Mouse (Mus musculus) midbrain, embryonic 15.5 days (tissue): ENCODE data around the gene Arid1b. TPM values are rescaled to one million over a fixed set of nuclear protein-coding genes. Genes with fewer than 3 reads are reported as not detected.
"Not testable (repeated sequence)": the region's sequence is repeated elsewhere in the genome, so short reads cannot be mapped to it uniquely, and the experiment has no call there.

Experiments
- ATAC-seq: fragments of 200-750 bp; cut with Nextera tagmentation; replicated peaks from 2 replicates; pipeline ENCODE4 v1.8.0; 2017; ENCODE audit warnings: moderate TSS enrichment
- H3K27ac ChIP-seq: fragments of 300-500 bp; sonication (generic); 2 replicates; pipeline ENCODE4 v1.5.1; 2015; ENCODE audit warnings: mild to moderate bottlenecking, inconsistent platforms
- H3K27me3 ChIP-seq: fragments of 300-500 bp; sonication (generic); replicated peaks from 2 replicates; pipeline ENCODE4 v1.6.1; 2015; ENCODE audit warnings: inconsistent platforms
- H3K36me3 ChIP-seq: fragments of 300-500 bp; sonication (generic); replicated peaks from 2 replicates; pipeline ENCODE4 v1.6.1; 2015; ENCODE audit warnings: inconsistent platforms
- H3K4me1 ChIP-seq: fragments of 300-500 bp; sonication (generic); 2 replicates; pipeline ENCODE4 v1.6.1; 2015; ENCODE audit warnings: inconsistent platforms
- H3K4me2 ChIP-seq: fragments of 300-500 bp; sonication (generic); 2 replicates; pipeline ENCODE4 v1.6.1; 2015; ENCODE audit warnings: inconsistent platforms, mild to moderate bottlenecking, moderate library complexity
- H3K4me3 ChIP-seq: fragments of 300-500 bp; sonication (generic); 2 replicates; pipeline ENCODE4 v1.5.1; 2015; ENCODE audit warnings: mild to moderate bottlenecking, inconsistent platforms
- H3K9ac ChIP-seq: fragments of 300-500 bp; sonication (generic); 2 replicates; pipeline ENCODE4 v1.6.1; 2015; ENCODE audit warnings: mild to moderate bottlenecking, inconsistent platforms
- H3K9me3 ChIP-seq: fragments of 300-500 bp; sonication (generic); 2 replicates; pipeline ENCODE4 v1.6.1; 2016; ENCODE audit warnings: inconsistent platforms
- WGBS: fragments of 180-500 bp; shearing (Covaris S2); methylation state at CpG from one replicate; pipeline ENCODE4 v1.1.7; 2015; ENCODE audit warnings: mixed read lengths; 5-methylcytosine and 5-hydroxymethylcytosine counted together
- polyA plus RNA-seq: library from polyadenylated mRNA; unstranded; fragments of >200 nt; fragmentation: Nextera tagmentation; extraction: Ambion mirVana; gene quantifications from 2 replicates; pipeline ENCODE4 v1.2.1, GENCODE M21; 2015

Arid1b gene
- polyA plus RNA-seq, 1 experiment from 2014 or later: 16.5 TPM

GRCm38 (mm10) chr17:5085004-5085403 is 90.9 kb downstream of the Arid1b start:
- no peaks in the 10 kb centered on the region for H3K36me3 ChIP-seq
- no peak overlapping the region for H3K4me3 ChIP-seq
- no peak overlapping the region for H3K9ac ChIP-seq
- H3K9me3 ChIP-seq: no peaks in the 10 kb centered on the region
- H3K4me1 ChIP-seq: peaks cover 76% of the 10 kb centered on the region
- WGBS: 77% methylated on average over 6 of the region's 6 CpGs
- no peak overlapping the region for H3K4me2 ChIP-seq
- H3K27ac ChIP-seq: peak overlapping the region; percentile 60; the same call in 1 of the 2 replicates
- no peaks in the 10 kb centered on the region for H3K27me3 ChIP-seq
- no peak for ATAC-seq

DNA sequence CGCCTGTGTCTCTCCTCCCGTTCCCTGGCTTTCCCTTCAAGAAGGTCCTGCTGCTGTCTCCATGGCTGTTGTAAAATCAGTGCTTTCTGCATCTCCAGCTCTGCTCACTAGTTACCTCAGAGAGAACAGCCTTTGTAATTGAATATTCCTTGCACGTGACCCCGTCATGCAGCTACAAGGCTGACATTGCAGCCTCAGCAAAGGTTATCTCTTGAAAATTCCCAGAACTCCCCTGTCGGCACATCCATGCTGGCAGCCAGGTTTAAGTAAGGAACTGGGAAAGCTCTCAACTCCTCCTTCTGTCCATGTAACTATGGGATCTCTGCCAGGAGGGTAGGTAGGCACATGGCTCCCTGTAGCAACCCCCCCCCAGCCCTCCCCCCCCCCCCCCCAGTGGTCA is 91.8 kb downstream of the Arid1b start:
- Histone ChIP-seq H3K9ac (no peak overlapping the region), H3K4me3 (no peak overlapping the region), H3K27ac (peak overlapping the region; percentile 60), H3K4me1 (peaks cover 69% of the 10 kb centered on the region), H3K9me3 (no peaks in the 10 kb centered on the region), H3K4me2 (no peak overlapping the region), H3K36me3 (no peaks in the 10 kb centered on the region), H3K27me3 (no peaks in the 10 kb centered on the region)
- 0 out of 2 replicates have a peak, but pooled peaks have one; percentile 44 for ATAC-seq
- 48% methylated on average over 5 of the region's 5 CpGs for WGBS

DNA sequence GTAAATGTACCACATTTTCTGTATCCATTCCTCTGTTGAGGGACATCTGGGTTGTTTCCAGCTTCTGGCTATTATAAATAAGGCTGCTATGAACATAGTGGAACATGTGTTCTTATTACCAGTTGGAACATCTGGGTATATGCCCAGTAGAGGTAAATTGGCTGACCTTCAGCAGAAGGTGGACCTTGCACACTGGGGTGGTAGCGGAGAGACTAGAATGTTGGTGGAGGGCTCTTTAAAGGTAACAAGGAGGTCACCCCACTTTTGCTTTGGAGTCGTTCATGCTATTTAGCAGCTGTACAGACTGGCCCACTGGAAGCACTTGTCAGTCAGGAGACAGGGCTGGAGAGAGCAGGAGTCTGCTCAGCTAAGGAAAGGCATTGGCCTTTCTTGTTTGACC is 94.1 kb downstream of the Arid1b start:
- not testable (repeated sequence) for H3K27ac ChIP-seq, H3K4me2 ChIP-seq, H3K9me3 ChIP-seq, ATAC-seq, H3K9ac ChIP-seq, H3K27me3 ChIP-seq, H3K4me3 ChIP-seq, H3K36me3 ChIP-seq
- 84% methylated on average over 2 of the region's 2 CpGs for WGBS
- peaks cover 56% of the 10 kb centered on the region for H3K4me1 ChIP-seq

- Histone ChIP-seq H3K27ac (no peak overlapping the region), H3K36me3 (no peaks in the 10 kb centered on the region), H3K27me3 (no peaks in the 10 kb centered on the region), H3K4me1 (peaks cover 50% of the 10 kb centered on the region), H3K4me2 (no peak overlapping the region), H3K9ac (no peak overlapping the region), H3K9me3 (no peaks in the 10 kb centered on the region), H3K4me3 (no peak overlapping the region)
- WGBS: 80% methylated on average over 5 of the region's 5 CpGs
- no peak for ATAC-seq
Measured at GRCm38 (mm10) chr17:5088822-5089221, 94.7 kb downstream of the Arid1b start.

- Histone ChIP-seq H3K27ac (no peak overlapping the region), H3K4me2 (no peak overlapping the region), H3K9me3 (no peaks in the 10 kb centered on the region), H3K36me3 (no peaks in the 10 kb centered on the region), H3K4me1 (peaks cover 45% of the 10 kb centered on the region), H3K27me3 (no peaks in the 10 kb centered on the region), H3K9ac (no peak overlapping the region), H3K4me3 (no peak overlapping the region)
- no peak for ATAC-seq
- WGBS: 23% methylated on average over 12 of the region's 12 CpGs
Measured at GRCm38 (mm10) chr17:5089541-5089940, 95.4 kb downstream of the Arid1b start.

GRCm38 (mm10) chr17:5091490-5091889 is 97.4 kb downstream of the Arid1b start:
- no peaks in the 10 kb centered on the region for H3K9me3 ChIP-seq
- H3K27me3 ChIP-seq: no peaks in the 10 kb centered on the region
- no peak for ATAC-seq
- no peak overlapping the region for H3K27ac ChIP-seq
- no peak overlapping the region for H3K4me3 ChIP-seq
- no peak overlapping the region for H3K9ac ChIP-seq
- H3K4me1 ChIP-seq: peaks cover 34% of the 10 kb centered on the region
- 89% methylated on average over 16 of the region's 16 CpGs for WGBS
- H3K4me2 ChIP-seq: no peak overlapping the region
- H3K36me3 ChIP-seq: no peaks in the 10 kb centered on the region

- Histone ChIP-seq H3K4me2 (no peak overlapping the region), H3K9ac (no peak overlapping the region), H3K9me3 (no peaks in the 10 kb centered on the region), H3K27me3 (no peaks in the 10 kb centered on the region), H3K4me3 (no peak overlapping the region), H3K36me3 (no peaks in the 10 kb centered on the region), H3K27ac (no peak overlapping the region), H3K4me1 (peaks cover 30% of the 10 kb centered on the region)
- no peak for ATAC-seq
- 83% methylated on average over 10 of the region's 10 CpGs for WGBS
Measured at GRCm38 (mm10) chr17:5091934-5092333, 97.8 kb downstream of the Arid1b start.

DNA sequence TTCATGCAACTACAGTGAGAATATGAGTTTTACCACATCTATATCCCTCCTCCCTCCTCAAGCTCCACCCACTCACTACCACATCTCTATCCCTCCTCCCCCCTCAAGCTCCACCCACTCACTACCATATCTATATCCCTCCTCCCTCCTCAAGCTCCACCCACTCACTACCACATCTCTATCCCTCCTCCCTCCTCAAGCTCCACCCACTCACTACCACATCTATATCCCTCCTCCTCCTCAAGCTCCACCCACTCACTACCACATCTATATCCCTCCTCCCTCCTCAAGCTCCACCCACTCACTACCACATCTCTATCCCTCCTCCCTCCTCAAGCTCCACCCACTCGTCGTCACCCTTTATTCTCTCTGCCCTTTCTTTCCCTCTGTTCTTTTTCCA is 99.2 kb downstream of the Arid1b start:
- not testable (repeated sequence) for H3K4me3 ChIP-seq, H3K9ac ChIP-seq, H3K27me3 ChIP-seq, ATAC-seq, H3K27ac ChIP-seq, H3K4me2 ChIP-seq, H3K36me3 ChIP-seq, H3K9me3 ChIP-seq
- H3K4me1 ChIP-seq: peaks cover 32% of the 10 kb centered on the region
- WGBS: 56% methylated on average over 2 of the region's 2 CpGs

GRCm38 (mm10) chr17:5094636-5095035 is 100.5 kb downstream of the Arid1b start:
- no peak overlapping the region for H3K4me2 ChIP-seq
- peaks cover 27% of the 10 kb centered on the region for H3K4me1 ChIP-seq
- no peak overlapping the region for H3K9ac ChIP-seq
- H3K36me3 ChIP-seq: no peaks in the 10 kb centered on the region
- no peaks in the 10 kb centered on the region for H3K27me3 ChIP-seq
- H3K9me3 ChIP-seq: no peaks in the 10 kb centered on the region
- 89% methylated on average over 5 of the region's 5 CpGs for WGBS
- ATAC-seq: no peak
- no peak overlapping the region for H3K27ac ChIP-seq
- no peak overlapping the region for H3K4me3 ChIP-seq

DNA sequence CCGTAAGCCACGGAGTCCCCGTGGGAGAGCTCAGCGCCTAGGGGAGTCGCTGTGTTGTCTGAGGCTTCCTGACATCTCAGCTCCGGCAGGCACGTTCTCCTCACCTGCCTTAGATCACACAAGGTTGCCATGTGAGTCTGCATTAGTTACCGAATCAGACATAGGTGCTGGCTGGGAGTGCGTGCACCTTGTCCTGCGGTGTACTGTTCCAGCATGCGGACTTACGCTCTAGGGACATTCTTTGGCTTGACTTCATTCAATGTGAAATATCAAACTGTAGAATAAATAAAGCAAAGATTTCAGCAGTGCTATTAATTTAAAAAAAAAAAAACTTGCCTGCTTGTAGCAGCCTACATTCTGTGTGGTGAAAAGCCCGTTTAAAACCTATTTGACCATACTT is 101.6 kb downstream of the Arid1b start:
- H3K4me3 ChIP-seq: no peak overlapping the region
- H3K4me1 ChIP-seq: peaks cover 24% of the 10 kb centered on the region
- no peaks in the 10 kb centered on the region for H3K9me3 ChIP-seq
- H3K27me3 ChIP-seq: no peaks in the 10 kb centered on the region
- H3K36me3 ChIP-seq: no peaks in the 10 kb centered on the region
- no peak overlapping the region for H3K9ac ChIP-seq
- H3K27ac ChIP-seq: no peak overlapping the region
- WGBS: 79% methylated on average over 13 of the region's 13 CpGs
- no peak overlapping the region for H3K4me2 ChIP-seq
- no peak for ATAC-seq

DNA sequence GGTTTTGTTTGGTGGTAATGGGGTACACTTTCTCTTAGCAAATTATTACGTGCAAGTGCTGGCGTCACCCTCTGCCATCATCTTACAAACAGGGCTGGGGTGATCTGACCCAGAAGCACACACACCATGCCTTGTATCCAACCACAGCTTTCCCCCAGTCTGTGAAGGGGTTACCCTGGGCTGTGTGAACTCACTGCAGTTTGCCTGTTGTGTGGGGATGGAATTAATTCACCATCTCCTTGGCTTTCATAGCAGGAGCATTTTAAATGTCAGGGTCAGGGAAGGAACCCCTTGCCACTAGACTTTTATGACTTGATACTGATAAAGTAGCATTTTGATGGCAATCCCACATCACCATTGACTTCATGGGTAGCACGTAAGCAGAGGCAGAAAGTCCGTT is 102.9 kb downstream of the Arid1b start:
- Histone ChIP-seq H3K4me1 (peaks cover 26% of the 10 kb centered on the region), H3K4me2 (no peak overlapping the region)
- no peak for ATAC-seq

GRCm38 (mm10) chr17:5097545-5098475 is 103.7 kb downstream of the Arid1b start:
- Histone ChIP-seq H3K9me3 (no peaks in the 10 kb centered on the region), H3K27ac (no peak overlapping the region), H3K36me3 (no peaks in the 10 kb centered on the region), H3K4me1 (peaks cover 26% of the 10 kb centered on the region), H3K4me2 (no peak overlapping the region), H3K4me3 (no peak overlapping the region), H3K27me3 (no peaks in the 10 kb centered on the region), H3K9ac (no peak overlapping the region)
- no peak for ATAC-seq
- 77% methylated on average over 21 of the region's 21 CpGs for WGBS

More for the DNA sequence above, 102.9 kb downstream of the Arid1b start:
- no peak overlapping the region for H3K4me3 ChIP-seq
- H3K9ac ChIP-seq: no peak overlapping the region
- H3K9me3 ChIP-seq: no peaks in the 10 kb centered on the region
- H3K27ac ChIP-seq: no peak overlapping the region
- H3K36me3 ChIP-seq: no peaks in the 10 kb centered on the region
- 93% methylated on average over 4 of the region's 4 CpGs for WGBS
- H3K27me3 ChIP-seq: no peaks in the 10 kb centered on the region

DNA sequence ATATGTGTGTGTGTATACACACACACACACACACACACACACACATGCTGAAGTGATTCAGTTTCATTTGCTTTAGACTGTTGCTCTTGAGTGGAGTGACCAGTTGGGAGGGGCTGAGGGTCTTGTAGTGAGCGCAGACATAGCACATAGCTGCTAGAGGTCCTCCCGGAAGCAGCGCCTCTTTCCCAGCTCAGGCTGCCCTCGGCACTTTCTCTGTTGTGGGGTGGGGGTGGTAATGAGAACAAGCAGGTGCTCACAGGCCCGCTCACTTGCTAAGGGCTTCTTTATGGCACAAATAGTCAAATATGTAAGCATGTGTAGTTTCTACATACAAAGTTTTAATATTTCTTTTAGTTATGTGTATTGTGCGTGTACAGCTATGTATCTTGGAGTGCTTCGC is 104.6 kb downstream of the Arid1b start:
- ATAC-seq: no peak
- WGBS: 78% methylated on average over 7 of the region's 7 CpGs
- no peak overlapping the region for H3K4me2 ChIP-seq
- H3K9ac ChIP-seq: no peak overlapping the region
- H3K4me3 ChIP-seq: no peak overlapping the region
- H3K4me1 ChIP-seq: peaks cover 26% of the 10 kb centered on the region
- H3K27me3 ChIP-seq: no peaks in the 10 kb centered on the region
- no peaks in the 10 kb centered on the region for H3K36me3 ChIP-seq
- no peaks in the 10 kb centered on the region for H3K9me3 ChIP-seq
- H3K27ac ChIP-seq: no peak overlapping the region
